Mouse (Mus musculus) myocyte (in vitro differentiated cells): ENCODE measurements around the gene Fdx1.

Source experiments
- CEBPB ChIP-seq: IDR thresholded peaks from 2 replicates; pipeline ENCODE4 v1.6.1; 2011; ENCODE audit warnings: mild to moderate bottlenecking, moderate library complexity; ENCODE audit not compliant: poor library complexity, insufficient read depth, severe bottlenecking
- E2F4 ChIP-seq: IDR thresholded peaks from one replicate; pipeline ENCODE4 v1.6.1; 2011; ENCODE audit warnings: mild to moderate bottlenecking, control low read depth, moderate library complexity; ENCODE audit not compliant: insufficient read depth
- MAX ChIP-seq: IDR thresholded peaks from one replicate; pipeline ENCODE4 v1.6.1; 2011; ENCODE audit warnings: low read depth, mild to moderate bottlenecking, control low read depth
- MYOD1 ChIP-seq, 3 experiments: IDR thresholded peaks; one replicate each; pipeline ENCODE4 v1.6.1; 2011; ENCODE audit warnings: control low read depth in 2 of 3, low read depth in 2 of 3, mild to moderate bottlenecking in 2 of 3, moderate library complexity in 1 of 3; ENCODE audit not compliant: insufficient read length in 2 of 3, control insufficient read depth in 1 of 3
- MYOG ChIP-seq, 3 experiments: IDR thresholded peaks; one replicate each; pipeline ENCODE4 v1.6.1; 2011; ENCODE audit warnings: control low read depth in 2 of 3, low read depth in 2 of 3, mild to moderate bottlenecking in 2 of 3; ENCODE audit not compliant: insufficient read length in 2 of 3, control insufficient read depth in 1 of 3, insufficient read depth in 1 of 3
- POLR2A ChIP-seq: IDR thresholded peaks from one replicate; pipeline ENCODE4 v1.6.1; 2011; ENCODE audit warnings: low read depth, mild to moderate bottlenecking, control low read depth, moderate library complexity; ENCODE audit not compliant: insufficient read length
- POLR2AphosphoS2 ChIP-seq: IDR thresholded peaks from one replicate; pipeline ENCODE4 v1.6.1; 2011; ENCODE audit warnings: low read depth, control low read depth; ENCODE audit not compliant: insufficient read length
- SRF ChIP-seq: IDR thresholded peaks from one replicate; pipeline ENCODE4 v1.6.1; 2011; ENCODE audit warnings: low read depth; ENCODE audit not compliant: control insufficient read depth, insufficient read length
- USF1 ChIP-seq: IDR thresholded peaks from one replicate; pipeline ENCODE4 v1.6.1; 2011; ENCODE audit warnings: low read depth, mild to moderate bottlenecking, control low read depth, moderate library complexity

DNA sequence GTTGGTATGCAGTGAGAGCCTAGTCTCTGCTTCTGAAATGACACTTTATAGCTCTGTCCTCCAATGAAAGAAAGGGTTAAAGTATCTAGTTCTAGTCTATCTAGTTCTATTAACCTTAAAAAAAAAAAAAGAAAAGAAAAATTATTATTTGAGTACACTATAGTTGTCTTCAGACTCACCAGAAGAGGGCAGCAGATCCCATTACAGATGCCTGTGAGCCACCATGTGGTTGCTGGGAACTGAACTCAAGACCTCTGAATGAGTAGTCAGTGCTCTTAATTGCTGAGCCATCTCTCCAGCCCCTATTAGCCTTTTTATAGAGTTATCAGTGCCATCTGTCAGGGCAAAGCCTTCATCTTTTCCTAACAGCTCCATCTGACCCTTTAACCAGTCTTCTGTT lies 3.0 kb upstream of the Fdx1 start:
- TF ChIP-seq POLR2AphosphoS2: no peak
- no peak for TF ChIP-seq MYOG (IDR thresholded peaks at IDR 0.05; ENCODE audit: control insufficient read depth in 1 of 3, insufficient read depth in 1 of 3, insufficient read length in 2 of 3, low read depth in 2 of 3)
- TF ChIP-seq POLR2A: no peak
- TF ChIP-seq MAX: no peak
- TF ChIP-seq CEBPB: no peak
- TF ChIP-seq USF1: no peak
- TF ChIP-seq MYOD1 (IDR thresholded peaks at IDR 0.05; ENCODE audit: control insufficient read depth in 1 of 3, insufficient read length in 2 of 3, low read depth in 2 of 3): no peak
- TF ChIP-seq SRF: no peak
- TF ChIP-seq E2F4: no peak
